Mouse (Mus musculus): ENCODE measurements around the gene Samd8. TPM values are rescaled to one million over a fixed set of nuclear protein-coding genes. Genes with fewer than 3 reads are reported as not detected.

Samd8 gene
- total RNA-seq, 1 experiment, result 31.4 TPM

DNA sequence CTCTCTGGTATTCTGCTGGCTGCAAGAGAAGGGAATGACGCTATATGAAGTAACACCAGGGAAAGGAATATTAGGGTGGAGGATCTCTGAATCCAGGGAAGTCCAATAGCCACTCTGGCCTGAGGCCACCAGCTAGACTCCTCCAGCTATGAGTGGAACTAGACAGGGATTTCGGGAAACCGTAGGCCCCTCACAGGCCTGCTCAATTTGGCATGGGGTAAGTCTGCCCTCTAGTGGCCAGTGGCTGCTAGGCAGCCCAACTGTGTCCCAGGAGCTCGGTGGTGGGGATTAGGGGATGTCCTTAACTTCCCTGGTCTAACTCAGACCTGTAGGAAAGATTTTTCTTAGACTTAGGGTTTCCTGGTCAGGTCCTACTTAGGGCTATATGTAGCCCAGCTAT is 8.5 kb upstream of the Samd8 start:
- H3K9me3 ChIP-seq (ENCODE audit: control insufficient read depth, insufficient read depth, low read depth, low read length), result no peaks in the 10 kb centered on the region
- peak; percentile 71 for DNase-seq (ENCODE audit: low read depth, low spot score)
- no peak overlapping the region for H3K27ac ChIP-seq (ENCODE audit: insufficient read depth, low read depth, low read length, poor library complexity, severe bottlenecking)
- no peaks in the 10 kb centered on the region for H3K4me1 ChIP-seq (ENCODE audit: control insufficient read depth in 2 of 2, insufficient read depth in 2 of 2, low read length in 2 of 2, poor library complexity in 1 of 2)
- no peaks in the 10 kb centered on the region for H3K36me3 ChIP-seq (ENCODE audit: control insufficient read depth, insufficient read depth, low read length, poor library complexity, severe bottlenecking)
- H3K4me3 ChIP-seq (ENCODE audit: insufficient read depth in 1 of 2, low read depth in 1 of 2, low read length in 2 of 2, poor library complexity in 1 of 2, severe bottlenecking in 1 of 2), result no peak overlapping the region
- TF ChIP-seq ZNF384 (IDR thresholded peaks at IDR 0.05; ENCODE audit: low read depth, low read length), result no peak
- TF ChIP-seq ZC3H11A (IDR thresholded peaks at IDR 0.05; ENCODE audit: borderline replicate concordance, low read depth, low read length), result peak; percentile 94; the same call in 1 of the 2 replicates
- no peak for TF ChIP-seq CHD2 (IDR thresholded peaks at IDR 0.05; ENCODE audit: low read depth, low read length)
- TF ChIP-seq HCFC1 (IDR thresholded peaks at IDR 0.05; ENCODE audit: borderline replicate concordance, insufficient read depth, low read length), result no peak
- no peak for TF ChIP-seq MAFK (IDR thresholded peaks at IDR 0.05; ENCODE audit: insufficient read depth, low read depth, low read length)
- in situ Hi-C loops (cut with MboI; ENCODE audit: low sequenced_read_pairs in 2 of 2, unreplicated experiment in 2 of 2), result loop anchor here in 1 of 2 experiments (25.0 kb wide), 1 partner anchor 604 kb away; no protein-coding TSS in a partner anchor
- H3K9ac ChIP-seq (ENCODE audit: insufficient read depth, low read depth, low read length, poor library complexity, severe bottlenecking), result no peak overlapping the region

DNA sequence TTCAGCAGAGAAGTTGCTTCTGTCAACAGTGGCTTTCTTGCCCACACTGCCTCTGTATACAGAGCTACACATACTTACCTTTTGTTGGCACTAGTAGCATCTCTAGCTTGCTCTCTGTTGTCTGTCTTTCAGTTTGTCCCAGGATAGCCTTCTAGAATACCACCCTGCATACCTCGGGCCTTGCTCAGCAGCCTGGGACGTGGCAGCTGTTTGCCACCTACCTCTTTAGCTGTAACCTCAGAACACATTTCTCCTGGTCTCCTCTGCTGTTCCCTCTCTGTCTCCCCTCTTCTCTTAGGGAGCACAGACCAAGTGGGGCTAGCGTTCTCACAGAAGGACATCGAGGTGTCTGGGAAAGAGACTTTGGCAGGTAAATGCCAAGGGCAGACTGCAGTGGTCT is 7.9 kb upstream of the Samd8 start:
- in situ Hi-C loops (cut with MboI; ENCODE audit: low sequenced_read_pairs in 2 of 2, unreplicated experiment in 2 of 2), result loop anchor here in 1 of 2 experiments (25.0 kb wide), 1 partner anchor 605 kb away; no protein-coding TSS in a partner anchor
- H3K4me1 ChIP-seq (ENCODE audit: control insufficient read depth in 2 of 2, insufficient read depth in 2 of 2, low read length in 2 of 2, poor library complexity in 1 of 2), result no peaks in the 10 kb centered on the region
- DNase-seq (ENCODE audit: low read depth, low spot score), result no peak
- H3K36me3 ChIP-seq (ENCODE audit: control insufficient read depth, insufficient read depth, low read length, poor library complexity, severe bottlenecking), result no peaks in the 10 kb centered on the region
- TF ChIP-seq CHD2 (IDR thresholded peaks at IDR 0.05; ENCODE audit: low read depth, low read length) (no peak), HCFC1 (IDR thresholded peaks at IDR 0.05; ENCODE audit: borderline replicate concordance, insufficient read depth, low read length) (no peak), ZNF384 (IDR thresholded peaks at IDR 0.05; ENCODE audit: low read depth, low read length) (no peak), ZC3H11A (IDR thresholded peaks at IDR 0.05; ENCODE audit: borderline replicate concordance, low read depth, low read length) (no peak), MAFK (IDR thresholded peaks at IDR 0.05; ENCODE audit: insufficient read depth, low read depth, low read length) (no peak)
- no peaks in the 10 kb centered on the region for H3K9me3 ChIP-seq (ENCODE audit: control insufficient read depth, insufficient read depth, low read depth, low read length)
- no peak overlapping the region for H3K27ac ChIP-seq (ENCODE audit: insufficient read depth, low read depth, low read length, poor library complexity, severe bottlenecking)
- H3K9ac ChIP-seq (ENCODE audit: insufficient read depth, low read depth, low read length, poor library complexity, severe bottlenecking), result no peak overlapping the region
- H3K4me3 ChIP-seq (ENCODE audit: insufficient read depth in 1 of 2, low read depth in 1 of 2, low read length in 2 of 2, poor library complexity in 1 of 2, severe bottlenecking in 1 of 2), result no peak overlapping the region

DNA sequence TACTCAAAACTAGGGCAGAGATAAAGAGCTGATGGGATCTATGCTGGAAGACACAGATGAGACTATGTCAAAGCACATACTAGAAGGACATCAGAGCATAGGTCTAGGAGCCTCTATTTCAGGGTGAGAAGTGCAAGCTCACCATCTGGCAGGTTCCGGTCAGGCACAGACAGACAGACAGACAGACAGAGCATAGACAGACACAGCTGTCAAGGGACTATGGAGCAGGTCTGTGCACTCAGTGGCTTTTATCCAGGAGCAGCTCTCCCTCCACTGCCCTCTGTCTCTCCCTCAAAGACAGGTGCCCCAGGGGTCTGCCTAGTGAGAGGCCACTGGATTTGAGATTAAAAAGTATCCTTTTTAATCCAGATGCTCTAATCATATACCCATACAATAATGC is 6.2 kb upstream of the Samd8 start:
- DNase-seq (ENCODE audit: low read depth, low spot score), result no peak
- in situ Hi-C loops (cut with MboI; ENCODE audit: low sequenced_read_pairs in 2 of 2, unreplicated experiment in 2 of 2), result loop anchor here in 1 of 2 experiments (25.0 kb wide), 1 partner anchor 607 kb away; no protein-coding TSS in a partner anchor
- Histone ChIP-seq H3K4me1 (ENCODE audit: control insufficient read depth in 2 of 2, insufficient read depth in 2 of 2, low read length in 2 of 2, poor library complexity in 1 of 2) (peaks cover 0 to 5% of the 10 kb centered on the region in 2 experiments; a peak in 1 of 4 replicates), H3K4me3 (ENCODE audit: insufficient read depth in 1 of 2, low read depth in 1 of 2, low read length in 2 of 2, poor library complexity in 1 of 2, severe bottlenecking in 1 of 2) (no peak overlapping the region), H3K9me3 (ENCODE audit: control insufficient read depth, insufficient read depth, low read depth, low read length) (no peaks in the 10 kb centered on the region), H3K9ac (ENCODE audit: insufficient read depth, low read depth, low read length, poor library complexity, severe bottlenecking) (no peak overlapping the region), H3K36me3 (ENCODE audit: control insufficient read depth, insufficient read depth, low read length, poor library complexity, severe bottlenecking) (no peaks in the 10 kb centered on the region), H3K27ac (ENCODE audit: insufficient read depth, low read depth, low read length, poor library complexity, severe bottlenecking) (no peak overlapping the region)
- TF ChIP-seq MAFK (IDR thresholded peaks at IDR 0.05; ENCODE audit: insufficient read depth, low read depth, low read length), result no peak

DNA sequence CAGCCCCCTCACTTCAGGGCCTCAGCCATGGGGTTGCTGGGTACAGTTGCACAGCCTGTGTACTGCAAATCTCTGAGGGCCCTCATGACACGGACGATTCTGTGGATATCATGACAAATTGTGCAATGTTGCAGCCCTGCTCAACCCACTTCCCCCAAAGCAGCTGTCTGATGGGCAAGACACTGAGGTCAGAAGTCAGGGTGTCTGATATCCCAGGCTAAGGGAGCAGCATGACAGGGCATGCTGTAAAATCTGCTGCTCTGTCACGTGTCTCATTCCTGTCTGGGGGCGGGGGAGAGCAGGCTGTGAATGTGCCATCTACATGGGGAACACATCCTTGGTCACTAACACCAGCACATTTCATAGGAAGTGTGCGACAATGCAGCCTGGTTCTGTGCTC is 5.2 kb upstream of the Samd8 start:
- H3K36me3 ChIP-seq (ENCODE audit: control insufficient read depth, insufficient read depth, low read length, poor library complexity, severe bottlenecking), result no peaks in the 10 kb centered on the region
- H3K4me1 ChIP-seq (ENCODE audit: control insufficient read depth in 2 of 2, insufficient read depth in 2 of 2, low read length in 2 of 2, poor library complexity in 1 of 2), result peaks cover 2 to 7% of the 10 kb centered on the region in 2 experiments; a peak in 1 of 4 replicates
- no peak overlapping the region for H3K9ac ChIP-seq (ENCODE audit: insufficient read depth, low read depth, low read length, poor library complexity, severe bottlenecking)
- H3K4me3 ChIP-seq (ENCODE audit: insufficient read depth in 1 of 2, low read depth in 1 of 2, low read length in 2 of 2, poor library complexity in 1 of 2, severe bottlenecking in 1 of 2), result no peak overlapping the region
- H3K27ac ChIP-seq (ENCODE audit: insufficient read depth, low read depth, low read length, poor library complexity, severe bottlenecking), result no peak overlapping the region
- in situ Hi-C loops (cut with MboI; ENCODE audit: low sequenced_read_pairs in 2 of 2, unreplicated experiment in 2 of 2), result loop anchor here in 1 of 2 experiments (25.0 kb wide), 1 partner anchor 608 kb away; no protein-coding TSS in a partner anchor
- no peaks in the 10 kb centered on the region for H3K9me3 ChIP-seq (ENCODE audit: control insufficient read depth, insufficient read depth, low read depth, low read length)
- no peak for DNase-seq (ENCODE audit: low read depth, low spot score)
- TF ChIP-seq ZNF384 (IDR thresholded peaks at IDR 0.05; ENCODE audit: low read depth, low read length) (no peak), HCFC1 (IDR thresholded peaks at IDR 0.05; ENCODE audit: borderline replicate concordance, insufficient read depth, low read length) (no peak), MAFK (IDR thresholded peaks at IDR 0.05; ENCODE audit: insufficient read depth, low read depth, low read length) (no peak), CHD2 (IDR thresholded peaks at IDR 0.05; ENCODE audit: low read depth, low read length) (no peak), ZC3H11A (IDR thresholded peaks at IDR 0.05; ENCODE audit: borderline replicate concordance, low read depth, low read length) (no peak)

DNA sequence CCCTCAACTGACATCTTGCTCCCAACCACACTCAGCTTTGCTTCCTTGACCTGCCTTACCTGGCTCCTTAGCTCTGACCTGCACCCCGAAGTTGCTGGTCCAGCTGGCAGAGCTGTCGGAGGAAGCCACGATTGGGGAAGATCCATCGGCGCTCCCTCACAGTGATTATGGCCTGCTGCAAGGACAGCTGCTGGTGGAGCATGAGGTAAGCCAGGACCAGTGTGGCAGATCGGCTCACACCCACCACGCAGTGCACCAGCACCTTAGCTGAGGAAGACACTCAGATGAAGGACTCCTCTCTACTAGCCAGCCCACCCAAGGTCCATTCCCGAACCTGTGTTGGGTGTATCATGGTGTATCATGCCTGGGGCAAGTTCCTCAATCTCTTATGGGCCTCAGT is 4.1 kb upstream of the Samd8 start:
- H3K4me3 ChIP-seq (ENCODE audit: insufficient read depth in 1 of 2, low read depth in 1 of 2, low read length in 2 of 2, poor library complexity in 1 of 2, severe bottlenecking in 1 of 2), result no peak overlapping the region
- in situ Hi-C loops (cut with MboI; ENCODE audit: low sequenced_read_pairs in 2 of 2, unreplicated experiment in 2 of 2), result loop anchor here in 1 of 2 experiments (25.0 kb wide), 1 partner anchor 609 kb away; no protein-coding TSS in a partner anchor
- DNase-seq (ENCODE audit: low read depth, low spot score), result no peak

More for the DNA sequence above, 4.1 kb upstream of the Samd8 start:
- no peaks in the 10 kb centered on the region for H3K36me3 ChIP-seq (ENCODE audit: control insufficient read depth, insufficient read depth, low read length, poor library complexity, severe bottlenecking)
- H3K9ac ChIP-seq (ENCODE audit: insufficient read depth, low read depth, low read length, poor library complexity, severe bottlenecking), result no peak overlapping the region
- no peak overlapping the region for H3K27ac ChIP-seq (ENCODE audit: insufficient read depth, low read depth, low read length, poor library complexity, severe bottlenecking)
- peaks cover 2 to 8% of the 10 kb centered on the region in 2 experiments; a peak in 1 of 4 replicates for H3K4me1 ChIP-seq (ENCODE audit: control insufficient read depth in 2 of 2, insufficient read depth in 2 of 2, low read length in 2 of 2, poor library complexity in 1 of 2)
- H3K9me3 ChIP-seq (ENCODE audit: control insufficient read depth, insufficient read depth, low read depth, low read length), result no peaks in the 10 kb centered on the region
- no peak for TF ChIP-seq ZC3H11A (IDR thresholded peaks at IDR 0.05; ENCODE audit: borderline replicate concordance, low read depth, low read length)
- no peak for TF ChIP-seq HCFC1 (IDR thresholded peaks at IDR 0.05; ENCODE audit: borderline replicate concordance, insufficient read depth, low read length)
- TF ChIP-seq ZNF384 (IDR thresholded peaks at IDR 0.05; ENCODE audit: low read depth, low read length), result no peak
- no peak for TF ChIP-seq MAFK (IDR thresholded peaks at IDR 0.05; ENCODE audit: insufficient read depth, low read depth, low read length)
- no peak for TF ChIP-seq CHD2 (IDR thresholded peaks at IDR 0.05; ENCODE audit: low read depth, low read length)

Data from ES-E14 (cell line).